10 mouse cellular contexts compared by ENCODE assay signal in the genomic region with DNA sequence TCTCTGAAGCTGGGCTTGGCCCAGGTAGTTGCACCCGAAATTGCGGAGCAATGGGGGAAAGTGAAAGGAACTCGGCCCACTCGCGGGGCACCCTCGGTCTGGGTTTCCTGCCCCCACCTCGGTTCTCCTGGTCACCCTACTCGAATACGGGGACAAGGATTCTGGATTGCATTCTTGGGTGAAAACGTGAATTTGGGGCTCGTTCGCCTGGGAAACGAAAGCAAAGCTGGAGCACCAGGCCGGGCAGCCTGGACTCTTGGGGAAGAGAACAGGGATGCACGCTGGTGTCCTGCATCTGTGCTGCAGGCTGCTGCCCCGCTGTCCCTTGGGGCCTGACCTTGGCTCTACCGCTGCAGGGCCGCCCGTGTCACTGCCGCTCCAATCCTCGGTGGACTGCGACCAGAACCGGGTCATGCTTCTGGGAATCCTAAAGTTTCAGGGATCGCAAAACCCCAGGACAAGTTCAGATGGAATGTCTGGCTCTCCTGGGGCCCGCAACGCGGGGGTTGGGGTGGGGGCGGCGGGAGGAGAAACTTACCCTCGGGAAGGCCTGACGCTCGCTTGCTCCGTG. TPM values are rescaled to one million over a fixed set of nuclear protein-coding genes. Genes with fewer than 3 reads are reported as not detected.
DNase-seq lines count a peak whose midpoint lies in the region; ATAC-seq lines count a peak whose summit lies in the region.
"Had no signal": no experiment of that assay in that cellular context is flagged by ENCODE, and none has a peak within 500 bp of the region (broad histone marks: within the 10 kb centered on the region; RNA-seq: fewer than 3 reads in every experiment).

No protein-coding gene starts in this region.

- no peak for ATAC-seq in liver, embryonic 12.5 days
- no peak for ATAC-seq in megakaryocyte progenitor cell, adult 5-6 weeks (replicated peaks; ENCODE audit: poor library complexity)
- ATAC-seq: midbrain, embryonic 15.5 days had no signal

- peak overlapping the region; percentile 74 for H3K4me3 ChIP-seq in heart, embryonic 10.5 days
- peak overlapping the region; percentile 28 for H3K4me3 ChIP-seq in liver, embryonic 12.5 days
- H3K4me3 ChIP-seq: midbrain, embryonic 15.5 days had no signal

- H3K27ac ChIP-seq in heart, embryonic 10.5 days = peak overlapping the region; percentile 97
- no peak overlapping the region for H3K27ac ChIP-seq in liver, embryonic 12.5 days
- H3K27ac ChIP-seq: midbrain, embryonic 15.5 days had no signal

- H3K4me1 ChIP-seq in heart, embryonic 10.5 days = peaks cover 46% of the 10 kb centered on the region
- H3K4me1 ChIP-seq in liver, embryonic 12.5 days = 0 out of 2 replicates have a peak, but pooled peaks cover 4% of the 10 kb centered on the region

- DNase-seq in kidney, adult 18-20 months = peak; percentile 6
- DNase-seq in kidney, adult 8-10 months = no peak
- DNase-seq in adrenal gland, postnatal 14 days = peak; percentile 33
- no peak for DNase-seq in heart, embryonic 10.5 days (ENCODE audit: low spot score)
- no peak for DNase-seq in ovary, postnatal 10 days (ENCODE audit: low spot score)
- no peak for DNase-seq in right cerebral cortex, postnatal 14 days

- H3K4me2 ChIP-seq in liver, embryonic 12.5 days = peak overlapping the region; percentile 57
- H3K4me2 ChIP-seq: midbrain, embryonic 15.5 days had no signal

- no peaks in the 10 kb centered on the region for H3K9me3 ChIP-seq in heart, embryonic 10.5 days
- no peaks in the 10 kb centered on the region for H3K9me3 ChIP-seq in liver, embryonic 12.5 days (replicated peaks)
- H3K9me3 ChIP-seq: midbrain, embryonic 15.5 days had no signal

- H3K9ac ChIP-seq in liver, embryonic 12.5 days = no peak overlapping the region
- H3K9ac ChIP-seq: midbrain, embryonic 15.5 days had no signal

- under 1% methylated on average over 33 of the region's 33 CpGs for WGBS in heart, embryonic 10.5 days
- WGBS in liver, embryonic 12.5 days (ENCODE audit: insufficient replicate concordance) = 2% methylated on average over 33 of the region's 33 CpGs

- no peaks in the 10 kb centered on the region for H3K36me3 ChIP-seq in heart, embryonic 10.5 days
- H3K36me3 ChIP-seq in liver, embryonic 12.5 days = no peaks in the 10 kb centered on the region
- H3K36me3 ChIP-seq: midbrain, embryonic 15.5 days had no signal

- H3K27me3 ChIP-seq in heart, embryonic 10.5 days (ENCODE audit: insufficient read depth, poor library complexity, severe bottlenecking) = peaks cover 69% of the 10 kb centered on the region
- H3K27me3 ChIP-seq in liver, embryonic 12.5 days (replicated peaks) = peaks cover 99% of the 10 kb centered on the region

RNA-seq across cellular contexts. Expression of a gene that starts 1.2 kb away (rescaled TPM):
- 2.8 and 3.5 TPM in 2 replicates for total RNA-seq in adrenal gland, postnatal 14 days (2021)
- 41.9 and 44.2 TPM in 2 replicates for polyA plus RNA-seq in heart, embryonic 10.5 days (2016; fragmentation: Nextera tagmentation; extraction: Ambion mirVana)
- 0.27 and 0.83 TPM in 2 replicates for polyA plus RNA-seq in liver, embryonic 12.5 days (2016; fragmentation: Nextera tagmentation; extraction: Ambion mirVana)
- total RNA-seq in megakaryocyte progenitor cell, adult 5-6 weeks (2015) = not detected in 2 replicates
- not detected in 2 replicates for total RNA-seq in megakaryocyte progenitor cell, adult 5-6 weeks (2017)
- total RNA-seq: MEL had no signal

Comparison
In these comparisons a context has a peak if more than half of its experiments do, and no peak if none do; other contexts are left out.
1. DNase-seq: peak in kidney, adult 18-20 months (single experiment) and adrenal gland, postnatal 14 days (single experiment); none in kidney, adult 8-10 months (0 of 2), heart, embryonic 10.5 days (single experiment), ovary, postnatal 10 days (single experiment) and right cerebral cortex, postnatal 14 days (single experiment).